Mouse (Mus musculus) urinary bladder, postnatal 10 days (tissue): Measurements from ENCODE around the gene Ncor2.

Experiments
- DNase-seq: peaks from one replicate; pipeline ENCODE4 v3.0.0; 2022; ENCODE audit warnings: low spot score

The Ncor2 gene

GRCm38 (mm10) chr5:125168101-125168500 is 10.9 kb downstream of the Ncor2 start:
- DNase-seq, result no peak

GRCm38 (mm10) chr5:125167524-125167923 is 11.5 kb downstream of the Ncor2 start:
- DNase-seq, result no peak

DNA sequence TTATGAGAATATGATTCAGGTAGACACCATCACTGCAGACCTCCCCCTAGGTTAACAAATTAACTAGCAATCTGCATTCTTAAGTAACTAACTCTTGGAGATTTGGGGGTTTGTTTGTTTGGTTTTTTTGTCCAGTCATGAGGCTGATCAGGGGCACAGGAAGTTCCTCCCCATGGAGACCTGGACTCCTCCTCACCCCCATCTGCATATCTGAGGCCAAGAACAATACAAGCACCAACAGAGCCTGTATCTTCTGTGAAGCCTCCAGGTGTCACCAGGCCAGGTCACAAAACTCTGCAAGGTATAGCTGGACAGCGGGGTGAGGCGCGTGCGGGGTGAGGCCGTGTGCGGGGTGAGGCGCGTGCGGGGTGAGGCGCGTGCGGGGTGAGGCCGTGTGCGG is 13.0 kb downstream of the Ncor2 start:
- no peak for DNase-seq

GRCm38 (mm10) chr5:125164465-125165167 is 14.4 kb downstream of the Ncor2 start:
- DNase-seq, result no peak

- DNase-seq, result no peak
These were observed 15.5 kb downstream of the Ncor2 start for GRCm38 (mm10) chr5:125163441-125164050.

- no peak for DNase-seq
These were observed 16.6 kb downstream of the Ncor2 start for GRCm38 (mm10) chr5:125162461-125162860.

GRCm38 (mm10) chr5:125159804-125160405 is 19.1 kb downstream of the Ncor2 start:
- DNase-seq, result no peak

DNA sequence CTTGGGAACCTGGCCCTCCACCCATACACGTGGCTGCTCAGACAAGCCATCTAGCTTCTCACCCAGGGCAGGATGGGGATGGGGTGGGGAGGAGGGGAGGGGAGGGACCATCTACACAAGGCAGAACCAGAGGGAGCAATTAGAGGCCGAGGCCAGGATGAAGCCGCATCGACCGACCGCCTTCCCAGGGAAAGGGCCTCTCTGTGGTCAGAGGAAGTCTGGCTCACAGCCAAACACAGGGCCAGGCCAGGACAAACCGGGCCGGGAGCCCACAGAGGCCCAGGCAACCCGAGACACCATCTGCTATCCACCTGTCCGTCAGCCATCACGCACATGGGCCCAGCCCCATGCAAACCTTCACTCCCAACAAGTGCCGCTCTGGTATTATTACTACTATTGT is 19.7 kb downstream of the Ncor2 start:
- DNase-seq, result no peak

DNA sequence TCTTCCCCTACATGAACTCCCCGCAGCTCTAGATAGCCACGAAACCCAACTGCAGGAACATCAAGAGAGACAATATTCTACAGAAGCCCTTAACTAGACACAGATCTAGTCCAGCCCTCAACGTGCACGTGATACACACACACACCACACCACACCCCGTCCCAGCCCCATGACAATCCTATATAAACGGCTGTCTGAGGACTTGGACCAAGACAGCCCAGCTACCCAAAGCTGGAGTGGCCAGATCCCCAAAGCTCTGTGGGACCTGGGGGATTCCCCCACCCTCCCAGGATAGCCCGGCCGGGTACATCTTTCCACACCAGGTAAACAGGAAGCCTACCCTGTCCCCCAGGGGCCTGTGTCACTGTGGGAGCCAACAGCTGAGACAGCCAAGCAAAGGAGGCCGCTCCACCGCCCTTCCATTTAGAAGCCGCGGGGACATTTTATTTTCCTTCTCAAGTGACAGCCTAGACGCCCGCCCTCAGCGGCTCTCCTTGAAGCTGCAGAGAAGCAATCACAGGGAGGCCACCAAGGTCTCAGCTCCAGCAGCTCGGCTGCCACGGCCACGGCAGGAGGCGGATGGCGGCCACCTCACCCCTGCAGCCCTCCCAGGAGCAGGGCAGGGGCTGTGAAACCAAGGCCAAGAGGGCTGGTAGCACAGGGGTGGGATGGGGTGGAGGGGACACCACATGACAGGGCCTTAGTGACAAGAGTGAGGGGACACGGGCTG is 20.6 kb downstream of the Ncor2 start:
- DNase-seq, result no peak

DNA sequence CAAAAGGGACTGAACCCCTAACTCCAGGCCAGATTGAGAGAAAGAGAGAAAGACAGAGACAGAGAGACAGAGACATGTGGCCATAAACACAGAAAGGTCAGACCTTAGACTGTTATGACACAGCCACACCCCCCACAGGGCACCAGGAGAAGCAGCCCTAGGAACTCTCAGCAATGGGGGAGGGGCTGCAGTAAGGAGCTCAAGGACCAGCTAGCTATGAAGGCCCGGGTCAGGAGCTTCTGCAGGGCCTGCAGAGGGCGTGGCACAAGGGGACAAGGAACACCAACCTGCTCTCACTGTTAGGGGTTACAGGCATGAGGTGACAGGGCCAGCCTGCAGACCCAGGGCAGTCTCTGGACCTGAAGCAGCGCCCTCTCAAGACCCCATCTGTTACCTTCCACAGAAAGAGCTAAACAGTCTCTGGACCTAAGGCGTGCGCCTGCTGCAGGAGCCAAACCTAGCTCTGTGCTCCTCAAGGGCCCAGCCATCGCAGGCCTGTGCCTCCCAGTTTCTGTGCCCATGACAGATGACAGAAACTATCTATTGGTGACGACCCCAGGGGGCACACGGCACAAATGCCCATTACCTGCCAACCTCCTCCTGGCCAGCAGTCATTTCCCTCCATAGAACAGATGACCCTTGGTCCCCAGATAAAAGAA is 21.5 kb downstream of the Ncor2 start:
- DNase-seq, result no peak

DNA sequence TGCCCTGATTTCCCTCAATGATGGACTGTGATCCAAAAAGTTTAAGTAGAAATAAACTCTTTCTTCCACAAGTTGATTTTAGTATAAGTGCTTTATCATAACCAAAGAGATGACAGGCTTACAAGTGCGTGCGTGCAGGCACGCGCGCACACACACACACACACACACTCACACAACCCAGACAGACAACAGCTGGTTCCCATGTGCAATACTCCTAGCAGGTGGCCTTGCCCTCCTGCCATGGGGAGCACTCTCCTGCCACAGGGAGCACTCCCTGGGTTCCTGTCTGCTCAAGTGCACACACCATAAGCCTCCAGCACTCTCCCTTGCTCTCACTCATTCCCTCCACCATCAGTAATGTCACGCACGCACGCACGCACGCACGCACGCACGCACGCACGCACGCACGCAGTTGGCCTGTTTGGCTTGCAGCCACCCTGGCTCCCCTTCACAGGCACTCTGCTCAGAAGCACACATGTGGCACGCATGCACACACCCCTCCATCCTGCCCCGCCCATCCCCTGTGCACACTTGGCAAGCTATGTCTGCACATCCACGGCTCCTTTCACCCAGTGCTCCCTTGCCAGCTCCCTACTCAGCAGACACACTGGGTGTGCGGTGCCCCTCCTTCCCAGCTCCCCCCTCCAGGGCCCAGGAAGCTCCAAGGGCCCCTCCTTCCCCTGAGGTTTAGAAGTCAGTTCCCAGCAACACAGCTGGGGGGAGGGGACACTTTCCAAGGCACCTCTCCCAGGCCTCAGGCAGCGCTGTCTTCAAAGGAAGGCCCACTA is 22.4 kb downstream of the Ncor2 start:
- DNase-seq, result no peak

GRCm38 (mm10) chr5:125155451-125155850 is 23.6 kb downstream of the Ncor2 start:
- DNase-seq, result no peak

GRCm38 (mm10) chr5:125154989-125155388 is 24.0 kb downstream of the Ncor2 start:
- DNase-seq, result no peak

DNA sequence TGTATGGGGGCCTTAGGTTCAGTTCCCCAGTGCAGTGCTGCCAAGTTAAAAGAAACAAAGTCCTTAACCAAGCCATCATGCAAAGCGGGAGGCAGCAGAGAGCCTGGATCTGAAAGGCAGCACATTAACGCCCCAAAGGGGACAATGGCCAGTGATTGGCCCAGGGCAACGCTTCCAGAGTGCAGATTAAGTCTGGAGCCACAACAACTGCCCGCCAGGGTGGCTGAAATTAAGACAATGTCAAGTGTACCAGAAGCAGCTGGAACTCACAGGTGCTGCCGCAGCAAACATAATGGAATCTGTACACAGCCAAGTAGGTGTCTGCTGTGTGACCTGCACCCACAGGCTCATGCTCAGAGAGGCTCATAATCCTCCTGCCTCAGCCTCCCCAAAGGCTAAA is 24.8 kb downstream of the Ncor2 start:
- DNase-seq, result no peak

DNA sequence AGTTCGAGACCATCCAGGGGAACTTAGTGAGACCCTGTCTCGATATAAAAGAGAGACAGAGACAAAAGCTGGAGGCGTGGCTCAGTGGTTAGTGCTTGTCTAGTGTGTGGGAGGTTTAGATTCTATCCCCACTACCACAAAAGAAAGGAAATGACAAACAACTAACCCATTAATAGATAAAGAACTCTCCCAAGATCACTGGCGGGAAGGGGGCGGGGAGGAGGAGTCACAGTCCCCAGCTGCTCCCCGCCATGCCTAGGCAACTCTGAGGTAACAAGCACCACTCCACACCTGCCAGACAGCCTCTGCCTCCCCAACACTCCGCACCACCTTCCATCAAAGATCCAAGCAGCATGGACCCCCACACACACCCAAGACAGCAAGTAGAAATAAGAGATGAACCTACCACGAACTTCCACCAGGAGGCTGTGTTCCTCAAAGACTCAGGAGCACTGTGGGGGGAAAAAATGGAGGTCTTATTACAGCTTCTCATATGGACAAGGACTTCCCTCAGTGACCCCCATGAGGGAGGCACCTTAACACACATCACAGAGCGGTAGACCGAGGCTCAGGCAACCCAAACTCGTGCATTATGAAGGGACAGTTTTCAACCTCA is 25.7 kb downstream of the Ncor2 start:
- DNase-seq, result no peak

DNA sequence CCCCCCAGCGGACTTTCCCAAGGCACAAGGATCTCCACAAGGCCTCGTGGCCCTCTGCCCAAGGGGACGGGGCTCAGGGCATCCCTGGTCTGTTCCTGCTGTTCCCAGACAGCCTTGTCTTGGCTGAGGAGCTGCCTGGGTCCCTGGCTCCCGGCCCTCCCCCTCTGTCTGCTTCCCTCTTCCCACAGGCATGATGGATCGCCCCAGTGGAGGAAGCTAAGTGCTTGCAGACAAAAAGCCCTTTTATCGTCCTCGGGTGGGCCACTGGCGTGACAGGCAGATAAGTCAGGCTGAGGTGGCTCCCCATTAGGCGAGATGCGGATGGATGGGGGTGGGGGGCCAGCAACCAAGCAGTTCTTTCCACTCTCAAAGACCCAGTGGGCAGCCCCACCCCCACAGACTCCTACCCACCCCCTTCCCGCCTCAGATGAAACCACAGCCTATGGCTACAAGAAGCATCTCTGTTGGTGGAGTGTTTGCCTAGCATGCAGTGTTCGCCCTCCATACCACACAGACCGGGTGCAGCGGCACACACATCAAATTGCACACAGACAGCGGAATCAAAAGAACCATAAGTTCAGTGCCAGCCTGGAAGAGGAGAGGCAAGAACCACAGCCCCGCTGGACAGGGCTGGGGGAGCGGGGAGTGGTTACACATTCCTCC is 27.0 kb downstream of the Ncor2 start:
- DNase-seq, result no peak

- no peak for DNase-seq
These were observed 28.0 kb downstream of the Ncor2 start for GRCm38 (mm10) chr5:125150951-125151564.

- no peak for DNase-seq
These were observed 29.9 kb downstream of the Ncor2 start for GRCm38 (mm10) chr5:125149142-125149541.

DNA sequence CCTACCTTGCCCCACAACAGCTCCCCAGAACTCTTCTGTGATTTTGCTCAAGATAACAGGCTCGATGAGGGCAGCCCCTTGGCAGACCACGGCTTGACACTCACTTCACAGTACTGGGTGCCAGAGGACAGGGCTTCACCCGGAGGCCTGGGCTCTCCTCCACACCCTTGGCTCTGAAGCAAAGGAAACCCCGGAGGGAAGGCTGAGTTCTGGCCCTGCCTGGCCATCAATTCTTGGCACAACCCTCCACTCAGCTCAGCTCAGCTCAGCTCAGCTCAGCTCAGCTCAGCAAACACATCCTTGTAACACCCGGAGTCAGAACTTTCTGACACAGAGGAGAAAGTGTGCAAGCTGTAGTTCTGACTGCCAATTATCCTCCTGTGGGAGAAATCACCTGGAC is 30.3 kb downstream of the Ncor2 start:
- DNase-seq, result no peak

GRCm38 (mm10) chr5:125148173-125148572 is 30.8 kb downstream of the Ncor2 start:
- DNase-seq, result no peak
